Mouse (Mus musculus) layer of hippocampus, adult 2 months (tissue): ENCODE results near the gene Ddx10. TPM values are rescaled to one million over a fixed set of nuclear protein-coding genes. Genes with fewer than 3 reads are reported as not detected.
A peak's percentile ranks its signal among the peaks of the same experiment; 100 is the strongest.

Experiments used
- DNase-seq, 2 experiments: peaks; one replicate each; pipeline ENCODE4 v3.0.0; 2022; ENCODE audit warnings: low spot score in 2 of 2
- H3K27ac ChIP-seq: fragments of 200-600 bp; 2 replicates; pipeline ENCODE4 v1.8.1; 2022
- H3K4me3 ChIP-seq: fragments of 200-600 bp; 2 replicates; pipeline ENCODE4 v1.8.1; 2022; ENCODE audit warnings: mild to moderate bottlenecking
- CTCF ChIP-seq: fragments of 200-600 bp; conservative IDR thresholded peaks from 2 replicates; pipeline ENCODE4 v1.8.1; 2022; ENCODE audit warnings: antibody characterized with exemption, mild to moderate bottlenecking, moderate library complexity
- long read RNA-seq, 2 experiments: library from polyadenylated mRNA; stranded (forward); transcript quantifications; one replicate each; pipeline ENCODE4 v2.0.0; 2021; ENCODE audit warnings: borderline mapping rate in 2 of 2
- total RNA-seq, 2 experiments: library from RNA; stranded (reverse); gene quantifications; 2 replicates each; pipeline ENCODE4 v1.2.3; 2021

Gene Ddx10
- total RNA-seq = 10 to 100 TPM; 20.1 to 21.6 TPM
- long read RNA-seq, experiment 1, transcript Ddx10-201 (18 exons, 3,128 nt) = major isoform, 13 of 20 reads
- long read RNA-seq, experiment 1, partial matches to known transcripts = 7 of 20 reads
- long read RNA-seq, experiment 1, other reads (novel, unspliced or antisense) = 0 of 20 reads
- long read RNA-seq, experiment 2, transcript Ddx10-201 (18 exons, 3,128 nt) = major isoform, 10 of 14 reads
- long read RNA-seq, experiment 2, partial matches to known transcripts = 1 of 14 reads
- long read RNA-seq, experiment 2, other reads (novel, unspliced or antisense) = 3 of 14 reads

- Histone ChIP-seq H3K4me3 (peak within 1 kb of the TSS; percentile 79), H3K27ac (peak within 1 kb of the TSS; percentile 78)
- peak; percentile 98 for DNase-seq
- TF ChIP-seq CTCF = no peak
Observed at GRCm38 (mm10) chr9:53247953-53248397, at the start of gene Ddx10. Gene Ddx10, minus strand, starts transcription at chr9:53248053.

- Histone ChIP-seq H3K4me3 (no peak overlapping the region), H3K27ac (no peak overlapping the region)
- no peak for DNase-seq
- no peak for TF ChIP-seq CTCF
Observed at GRCm38 (mm10) chr9:53292833-53293232, 45.0 kb upstream of the Ddx10 start.

- TF ChIP-seq CTCF = no peak
- no peak for DNase-seq
- no peak overlapping the region for H3K27ac ChIP-seq
- H3K4me3 ChIP-seq = no peak overlapping the region
Observed at GRCm38 (mm10) chr9:53290006-53290405, 42.2 kb upstream of the Ddx10 start.

- no peak for TF ChIP-seq CTCF
- no peak overlapping the region for H3K27ac ChIP-seq
- DNase-seq = no peak
- H3K4me3 ChIP-seq = no peak overlapping the region
Observed at GRCm38 (mm10) chr9:53286793-53287192, 38.9 kb upstream of the Ddx10 start.

GRCm38 (mm10) chr9:53278997-53279396 lies 31.1 kb upstream of the Ddx10 start:
- Histone ChIP-seq H3K27ac (no peak overlapping the region), H3K4me3 (no peak overlapping the region)
- no peak for TF ChIP-seq CTCF
- no peak for DNase-seq

- H3K4me3 ChIP-seq = no peak overlapping the region
- no peak for DNase-seq
- H3K27ac ChIP-seq = no peak overlapping the region
- TF ChIP-seq CTCF = no peak
Observed at GRCm38 (mm10) chr9:53276381-53276780, 28.5 kb upstream of the Ddx10 start.

GRCm38 (mm10) chr9:53272714-53273113 lies 24.9 kb upstream of the Ddx10 start:
- DNase-seq = no peak
- no peak for TF ChIP-seq CTCF
- no peak overlapping the region for H3K4me3 ChIP-seq
- H3K27ac ChIP-seq = no peak overlapping the region

- no peak for DNase-seq
- Histone ChIP-seq H3K27ac (no peak overlapping the region), H3K4me3 (no peak overlapping the region)
- no peak for TF ChIP-seq CTCF
Observed at GRCm38 (mm10) chr9:53272207-53272606, 24.4 kb upstream of the Ddx10 start.

- no peak overlapping the region for H3K27ac ChIP-seq
- TF ChIP-seq CTCF = no peak
- H3K4me3 ChIP-seq = no peak overlapping the region
- no peak for DNase-seq
Observed at GRCm38 (mm10) chr9:53271281-53272022, 23.6 kb upstream of the Ddx10 start.

- Histone ChIP-seq H3K27ac (no peak overlapping the region), H3K4me3 (no peak overlapping the region)
- TF ChIP-seq CTCF = no peak
- no peak for DNase-seq
Observed at GRCm38 (mm10) chr9:53269466-53269755, 21.6 kb upstream of the Ddx10 start.

- no peak for DNase-seq
- no peak overlapping the region for H3K4me3 ChIP-seq
- H3K27ac ChIP-seq = no peak overlapping the region
- TF ChIP-seq CTCF = peak; percentile 72
Observed at GRCm38 (mm10) chr9:53268731-53269465, 21.0 kb upstream of the Ddx10 start.

- no peak for TF ChIP-seq CTCF
- Histone ChIP-seq H3K4me3 (no peak overlapping the region), H3K27ac (no peak overlapping the region)
- no peak for DNase-seq
Observed at GRCm38 (mm10) chr9:53268036-53268435, 20.2 kb upstream of the Ddx10 start.

- no peak for TF ChIP-seq CTCF
- DNase-seq = no peak
- no peak overlapping the region for H3K27ac ChIP-seq
- H3K4me3 ChIP-seq = no peak overlapping the region
Observed at GRCm38 (mm10) chr9:53265589-53265988, 17.7 kb upstream of the Ddx10 start.

GRCm38 (mm10) chr9:53264387-53264786 lies 16.5 kb upstream of the Ddx10 start:
- TF ChIP-seq CTCF = no peak
- Histone ChIP-seq H3K4me3 (no peak overlapping the region), H3K27ac (no peak overlapping the region)
- DNase-seq = no peak
